Mouse (Mus musculus) heart, postnatal 14 days (tissue): Measurements from ENCODE around the gene Cfap97. TPM values are rescaled to one million over a fixed set of nuclear protein-coding genes. Genes with fewer than 3 reads are reported as not detected.

Experiments used
- DNase-seq, 2 experiments: peaks; one replicate each; pipeline ENCODE4 v3.0.0; 2021 to 2022
- intact Hi-C: fragments of 180-260 bp; cut with DNase I; formaldehyde crosslinking; loops from one replicate; pipeline ENCODE4 v1.15.1; 2025
- total RNA-seq, 2 experiments: library from RNA; stranded (reverse); gene quantifications; 2 replicates each; pipeline ENCODE4 v1.2.3; 2021

Cfap97 gene
- total RNA-seq, 2 experiments from 2014 or later, result 11.4 to 13.0 TPM

GRCm38 (mm10) chr8:46152064-46153031 lies 777 bp downstream of the Cfap97 start, which contains the start of gene Snx25:
Gene Snx25, minus strand, starts transcription at chr8:46152159.
- intact Hi-C loops, result loop anchor here (5.0 kb wide), 2 partner anchors 60 to 150 kb away; no protein-coding TSS in a partner anchor
- DNase-seq, result peak; percentile 86 to 92

- intact Hi-C loops, result loop anchor here (5.0 kb wide), 2 partner anchors 61 to 151 kb away; no protein-coding TSS in a partner anchor
Measured at GRCm38 (mm10) chr8:46153042-46153441, 1.5 kb downstream of the Cfap97 start.

GRCm38 (mm10) chr8:46162953-46163869 lies 11.6 kb downstream of the Cfap97 start:
- DNase-seq, result peak; percentile 97
- intact Hi-C loops, result loop anchor here (5.0 kb wide), 1 partner anchor 166 kb away; the partner anchor contains the start of gene Lrp2bp

More at GRCm38 (mm10) chr8:46153042-46153441, 1.5 kb downstream of the Cfap97 start:
- no peak for DNase-seq

GRCm38 (mm10) chr8:46163870-46164190 lies 12.3 kb downstream of the Cfap97 start:
- intact Hi-C loops, result loop anchor here (5.0 kb wide), 1 partner anchor 167 kb away; the partner anchor contains the start of gene Lrp2bp
- DNase-seq, result no peak

GRCm38 (mm10) chr8:46173651-46174050 lies 22.1 kb downstream of the Cfap97 start:
- intact Hi-C loops, result no loop called here
- DNase-seq, result no peak

- DNase-seq, result no peak
- intact Hi-C loops, result loop anchor here (5.0 kb wide), 1 partner anchor 367 kb away; no protein-coding TSS in a partner anchor
Measured at GRCm38 (mm10) chr8:46180136-46180535, 28.6 kb downstream of the Cfap97 start.

- peak; percentile 62 to 80 for DNase-seq
- intact Hi-C loops, result loop anchor here (2.0 to 5.0 kb wide), 3 partner anchors 51 to 122 kb away; no protein-coding TSS in a partner anchor
Measured at GRCm38 (mm10) chr8:46185361-46185760, 33.8 kb downstream of the Cfap97 start.

GRCm38 (mm10) chr8:46193100-46193499 lies 41.5 kb downstream of the Cfap97 start:
- intact Hi-C loops, result no loop called here
- no peak for DNase-seq

GRCm38 (mm10) chr8:46196877-46197276 lies 45.3 kb downstream of the Cfap97 start:
- no peak for DNase-seq
- intact Hi-C loops, result no loop called here

- intact Hi-C loops, result no loop called here
- DNase-seq, result no peak
Measured at GRCm38 (mm10) chr8:46197673-46198072, 46.1 kb downstream of the Cfap97 start.

GRCm38 (mm10) chr8:46202350-46202749 lies 50.8 kb downstream of the Cfap97 start:
- peak in 1 of 2 experiments; percentile 45 for DNase-seq

GRCm38 (mm10) chr8:46204301-46204700 lies 52.7 kb downstream of the Cfap97 start:
- intact Hi-C loops, result no loop called here
- DNase-seq, result no peak

More at GRCm38 (mm10) chr8:46202350-46202749, 50.8 kb downstream of the Cfap97 start:
- intact Hi-C loops, result no loop called here

- no peak for DNase-seq
- intact Hi-C loops, result no loop called here
Measured at GRCm38 (mm10) chr8:46204974-46205640, 53.5 kb downstream of the Cfap97 start.

- no peak for DNase-seq
- intact Hi-C loops, result no loop called here
Measured at GRCm38 (mm10) chr8:46206107-46206506, 54.5 kb downstream of the Cfap97 start.

GRCm38 (mm10) chr8:46208354-46208753 lies 56.8 kb downstream of the Cfap97 start:
- DNase-seq, result peak; percentile 68 to 86
- intact Hi-C loops, result no loop called here

- DNase-seq, result peak in 1 of 2 experiments; percentile 12
- intact Hi-C loops, result no loop called here
Measured at GRCm38 (mm10) chr8:46209057-46209456, 57.5 kb downstream of the Cfap97 start.

GRCm38 (mm10) chr8:46210404-46211315 lies 59.1 kb downstream of the Cfap97 start, which contains the start of gene Slc25a4:
Gene Slc25a4, minus strand, starts transcription at chr8:46211284.
- intact Hi-C loops, result no loop called here
- DNase-seq, result peak; percentile 98 to 99

GRCm38 (mm10) chr8:46211611-46212071 lies 60.1 kb downstream of the Cfap97 start:
- peak in 1 of 2 experiments; percentile 19 for DNase-seq
- intact Hi-C loops, result no loop called here
